Mouse (Mus musculus): ENCODE data around the gene Malsu1. TPM values are rescaled to one million over a fixed set of nuclear protein-coding genes. Genes with fewer than 3 reads are reported as not detected.

The Malsu1 gene
- polyA plus RNA-seq, 1 experiment = 33.2 TPM

GRCm38 (mm10) chr6:49057053-49058021 lies 16.3 kb upstream of the Malsu1 start:
- Histone ChIP-seq H3K4me1 (ENCODE audit: control insufficient read depth, insufficient read depth, low read length) (no peaks in the 10 kb centered on the region), H3K4me3 (ENCODE audit: insufficient read depth, low read length) (no peak overlapping the region), H3K27ac (ENCODE audit: insufficient read depth, low read depth, low read length) (no peak overlapping the region)
- TF ChIP-seq POLR2A (IDR thresholded peaks at IDR 0.05; ENCODE audit: borderline replicate concordance, low read depth, low read length) (no peak), CTCF (IDR thresholded peaks at IDR 0.05; ENCODE audit: low read depth, low read length) (peak; percentile 42; the same call in 1 of the 2 replicates)

- H3K4me1 ChIP-seq (ENCODE audit: control insufficient read depth, insufficient read depth, low read length) = peaks cover 5% of the 10 kb centered on the region
- TF ChIP-seq CTCF (IDR thresholded peaks at IDR 0.05; ENCODE audit: low read depth, low read length) (no peak), POLR2A (IDR thresholded peaks at IDR 0.05; ENCODE audit: borderline replicate concordance, low read depth, low read length) (no peak)
- H3K27ac ChIP-seq (ENCODE audit: insufficient read depth, low read depth, low read length) = no peak overlapping the region
- no peak overlapping the region for H3K4me3 ChIP-seq (ENCODE audit: insufficient read depth, low read length)
Measured at GRCm38 (mm10) chr6:49068361-49068760, 5.2 kb upstream of the Malsu1 start.

- H3K4me3 ChIP-seq (ENCODE audit: insufficient read depth, low read length) = peak overlapping the region; percentile 92
- no peak for TF ChIP-seq POLR2A (IDR thresholded peaks at IDR 0.05; ENCODE audit: borderline replicate concordance, low read depth, low read length)
- peak overlapping the region; percentile 64 for H3K27ac ChIP-seq (ENCODE audit: insufficient read depth, low read depth, low read length)
- peaks cover 11% of the 10 kb centered on the region for H3K4me1 ChIP-seq (ENCODE audit: control insufficient read depth, insufficient read depth, low read length)
Measured at GRCm38 (mm10) chr6:49074117-49074490, 509 bp downstream of the Malsu1 start.

- no peak overlapping the region for H3K4me3 ChIP-seq (ENCODE audit: insufficient read depth, low read length)
- TF ChIP-seq CTCF (IDR thresholded peaks at IDR 0.05; ENCODE audit: low read depth, low read length) = no peak
- no peak for TF ChIP-seq POLR2A (IDR thresholded peaks at IDR 0.05; ENCODE audit: borderline replicate concordance, low read depth, low read length)
- no peak overlapping the region for H3K27ac ChIP-seq (ENCODE audit: insufficient read depth, low read depth, low read length)
- H3K4me1 ChIP-seq (ENCODE audit: control insufficient read depth, insufficient read depth, low read length) = peaks cover 6% of the 10 kb centered on the region
Measured at GRCm38 (mm10) chr6:49077894-49078293, 4.3 kb downstream of the Malsu1 start.

GRCm38 (mm10) chr6:49079313-49079712 lies 5.7 kb downstream of the Malsu1 start:
- no peak overlapping the region for H3K4me3 ChIP-seq (ENCODE audit: insufficient read depth, low read length)
- TF ChIP-seq POLR2A (IDR thresholded peaks at IDR 0.05; ENCODE audit: borderline replicate concordance, low read depth, low read length) (no peak), CTCF (IDR thresholded peaks at IDR 0.05; ENCODE audit: low read depth, low read length) (no peak)
- peaks cover 6% of the 10 kb centered on the region for H3K4me1 ChIP-seq (ENCODE audit: control insufficient read depth, insufficient read depth, low read length)
- no peak overlapping the region for H3K27ac ChIP-seq (ENCODE audit: insufficient read depth, low read depth, low read length)

GRCm38 (mm10) chr6:49083008-49083407 lies 9.4 kb downstream of the Malsu1 start:
- H3K4me1 ChIP-seq (ENCODE audit: control insufficient read depth, insufficient read depth, low read length) = no peaks in the 10 kb centered on the region
- no peak overlapping the region for H3K4me3 ChIP-seq (ENCODE audit: insufficient read depth, low read length)
- no peak for TF ChIP-seq POLR2A (IDR thresholded peaks at IDR 0.05; ENCODE audit: borderline replicate concordance, low read depth, low read length)
- no peak for TF ChIP-seq CTCF (IDR thresholded peaks at IDR 0.05; ENCODE audit: low read depth, low read length)
- H3K27ac ChIP-seq (ENCODE audit: insufficient read depth, low read depth, low read length) = no peak overlapping the region

GRCm38 (mm10) chr6:49094968-49095367 lies 21.4 kb downstream of the Malsu1 start:
- TF ChIP-seq CTCF (IDR thresholded peaks at IDR 0.05; ENCODE audit: low read depth, low read length) (no peak), POLR2A (IDR thresholded peaks at IDR 0.05; ENCODE audit: borderline replicate concordance, low read depth, low read length) (no peak)
- Histone ChIP-seq H3K27ac (ENCODE audit: insufficient read depth, low read depth, low read length) (no peak overlapping the region), H3K4me1 (ENCODE audit: control insufficient read depth, insufficient read depth, low read length) (peaks cover 38% of the 10 kb centered on the region), H3K4me3 (ENCODE audit: insufficient read depth, low read length) (no peak overlapping the region)

GRCm38 (mm10) chr6:49096421-49096820 lies 22.8 kb downstream of the Malsu1 start:
- TF ChIP-seq CTCF (IDR thresholded peaks at IDR 0.05; ENCODE audit: low read depth, low read length) (no peak), POLR2A (IDR thresholded peaks at IDR 0.05; ENCODE audit: borderline replicate concordance, low read depth, low read length) (no peak)
- peak overlapping the region; percentile 91 for H3K27ac ChIP-seq (ENCODE audit: insufficient read depth, low read depth, low read length)
- H3K4me1 ChIP-seq (ENCODE audit: control insufficient read depth, insufficient read depth, low read length) = peaks cover 38% of the 10 kb centered on the region
- H3K4me3 ChIP-seq (ENCODE audit: insufficient read depth, low read length) = peak overlapping the region; percentile 18

GRCm38 (mm10) chr6:49096933-49097461 lies 23.4 kb downstream of the Malsu1 start:
- Histone ChIP-seq H3K4me1 (ENCODE audit: control insufficient read depth, insufficient read depth, low read length) (peaks cover 38% of the 10 kb centered on the region), H3K27ac (ENCODE audit: insufficient read depth, low read depth, low read length) (peak overlapping the region; percentile 91), H3K4me3 (ENCODE audit: insufficient read depth, low read length) (peak overlapping the region; percentile 18)
- TF ChIP-seq CTCF (IDR thresholded peaks at IDR 0.05; ENCODE audit: low read depth, low read length) = no peak
- no peak for TF ChIP-seq POLR2A (IDR thresholded peaks at IDR 0.05; ENCODE audit: borderline replicate concordance, low read depth, low read length)

GRCm38 (mm10) chr6:49097596-49098110 lies 24.1 kb downstream of the Malsu1 start:
- TF ChIP-seq CTCF (IDR thresholded peaks at IDR 0.05; ENCODE audit: low read depth, low read length) (no peak), POLR2A (IDR thresholded peaks at IDR 0.05; ENCODE audit: borderline replicate concordance, low read depth, low read length) (no peak)
- Histone ChIP-seq H3K27ac (ENCODE audit: insufficient read depth, low read depth, low read length) (peak overlapping the region; percentile 91), H3K4me1 (ENCODE audit: control insufficient read depth, insufficient read depth, low read length) (peaks cover 38% of the 10 kb centered on the region), H3K4me3 (ENCODE audit: insufficient read depth, low read length) (no peak overlapping the region)
